Mouse (Mus musculus): ENCODE results near the gene Nsmf.

Gene Nsmf

DNA sequence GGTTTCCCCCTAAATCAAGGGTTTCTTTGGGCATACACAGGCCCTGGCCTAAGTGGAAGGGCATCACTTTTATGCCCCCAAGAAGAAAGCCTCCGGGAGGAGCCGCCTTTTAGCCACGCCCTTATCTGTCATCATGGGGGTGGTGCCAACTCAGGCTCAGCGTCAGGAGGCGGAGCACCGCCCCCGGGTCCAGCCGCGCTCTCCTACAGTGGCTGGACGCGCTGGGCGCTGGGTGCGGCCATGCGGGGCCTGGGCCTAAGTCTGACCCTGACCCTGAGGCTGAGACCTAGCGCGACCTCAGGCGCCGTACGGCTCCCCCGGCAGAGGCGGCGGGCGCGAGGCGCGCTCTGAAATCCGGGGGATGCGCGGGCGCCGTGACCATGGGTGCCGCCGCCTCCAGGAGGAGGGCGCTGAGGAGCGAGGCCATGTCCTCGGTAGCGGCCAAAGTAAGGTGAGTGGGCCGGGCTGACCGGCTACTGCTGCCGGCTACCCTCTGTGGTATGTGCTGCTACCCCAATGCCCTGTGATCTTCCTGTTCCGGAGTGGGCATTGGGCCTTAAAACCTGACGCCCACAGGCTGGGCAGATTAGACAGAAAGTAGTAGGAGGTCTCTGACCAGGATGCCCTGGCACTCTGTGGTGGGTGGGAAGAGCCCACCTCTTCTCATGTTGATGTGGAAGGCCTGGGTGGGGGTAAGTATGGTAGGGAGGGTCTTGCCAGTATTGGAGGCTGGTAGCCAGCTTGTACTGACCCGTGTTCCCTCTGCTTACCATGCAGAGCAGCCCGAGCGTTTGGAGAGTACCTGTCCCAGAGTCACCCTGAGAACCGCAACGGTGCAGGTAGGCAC lies at the start of gene Nsmf:
Nsmf (plus strand) TSS at position 135 of the 847 bp plus-strand sequence.
- in situ Hi-C loops (cut with MboI, MseI): no loop called here

DNA sequence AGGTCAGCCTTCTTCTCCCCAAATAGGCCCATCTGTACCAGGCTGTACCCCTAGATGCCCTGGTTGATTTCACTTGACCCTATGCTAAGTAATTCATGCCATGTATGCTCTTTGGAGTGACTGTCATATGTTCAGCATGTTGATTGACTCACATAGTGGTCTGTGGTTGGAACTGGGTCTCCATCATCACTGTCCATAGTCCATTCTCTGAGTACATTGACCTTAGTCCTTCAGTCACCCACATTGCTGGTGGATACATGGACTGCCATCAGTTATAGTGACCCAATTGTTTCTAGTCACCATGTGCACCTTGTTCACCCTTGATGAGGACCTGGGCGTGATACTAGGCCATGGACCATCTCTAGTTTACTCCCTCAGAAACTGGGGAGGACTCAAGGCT lies 47.4 kb upstream of the Nsmf start:
- in situ Hi-C loops (cut with MboI, MseI): no loop called here

DNA sequence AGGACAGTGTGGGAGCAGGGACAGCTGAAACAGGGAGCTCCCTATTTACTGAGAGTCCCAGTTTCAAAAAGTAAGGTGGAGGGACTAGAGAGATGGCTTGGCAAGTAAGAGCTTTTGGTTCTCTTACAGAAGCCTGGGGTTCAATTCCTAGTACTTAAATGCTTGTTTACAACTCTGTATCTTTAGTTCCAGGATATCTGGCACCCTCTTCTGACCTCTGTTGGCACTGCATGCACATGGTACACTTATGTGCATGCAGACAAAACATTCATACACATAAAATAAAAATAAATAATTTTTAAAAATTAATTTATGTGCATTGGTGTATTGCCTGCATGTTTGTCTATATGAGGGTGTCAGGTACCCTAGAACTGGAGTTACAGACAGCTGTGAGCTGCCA lies 45.9 kb upstream of the Nsmf start:
- in situ Hi-C loops (cut with MboI, MseI): no loop called here

DNA sequence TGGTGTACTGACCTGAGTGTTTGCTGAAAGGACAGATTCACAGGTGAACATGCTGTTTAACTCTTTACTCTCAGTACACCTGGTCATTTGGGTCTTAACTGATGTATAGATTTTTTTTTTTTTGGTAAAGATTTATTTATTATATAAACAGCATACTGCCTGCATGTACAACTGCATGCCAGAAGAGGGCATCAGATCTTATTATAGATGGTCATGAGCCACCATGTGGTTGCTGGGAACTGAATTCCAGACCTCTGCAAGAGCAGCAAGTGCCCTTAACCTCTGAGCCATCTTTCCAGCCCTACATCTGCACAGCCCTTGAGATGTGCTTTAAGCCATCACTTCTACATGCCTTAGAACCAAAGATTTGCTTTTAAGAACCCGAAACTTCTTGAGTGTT lies 31.5 kb upstream of the Nsmf start:
- in situ Hi-C loops (cut with MboI, MseI): no loop called here

DNA sequence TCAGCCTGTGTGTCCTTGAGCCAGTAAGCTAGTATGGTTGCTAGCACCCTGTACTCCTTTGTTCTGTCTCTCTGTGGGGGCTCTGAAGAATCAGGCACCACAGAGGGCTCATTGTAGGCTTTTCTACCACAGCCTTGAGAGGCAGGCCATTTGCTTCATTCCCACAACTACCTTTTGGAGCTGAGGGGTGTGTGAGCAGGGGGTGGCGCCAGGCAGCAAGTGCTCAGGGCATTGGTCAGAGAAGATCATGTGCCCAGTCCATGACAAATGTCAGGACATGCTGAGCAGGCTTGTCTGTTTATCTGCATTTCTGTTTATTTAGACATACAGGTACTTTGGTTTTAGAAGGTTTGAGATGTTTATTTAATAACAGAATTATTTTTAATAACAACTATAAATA lies 29.0 kb upstream of the Nsmf start:
- in situ Hi-C loops (cut with MboI, MseI): no loop called here

DNA sequence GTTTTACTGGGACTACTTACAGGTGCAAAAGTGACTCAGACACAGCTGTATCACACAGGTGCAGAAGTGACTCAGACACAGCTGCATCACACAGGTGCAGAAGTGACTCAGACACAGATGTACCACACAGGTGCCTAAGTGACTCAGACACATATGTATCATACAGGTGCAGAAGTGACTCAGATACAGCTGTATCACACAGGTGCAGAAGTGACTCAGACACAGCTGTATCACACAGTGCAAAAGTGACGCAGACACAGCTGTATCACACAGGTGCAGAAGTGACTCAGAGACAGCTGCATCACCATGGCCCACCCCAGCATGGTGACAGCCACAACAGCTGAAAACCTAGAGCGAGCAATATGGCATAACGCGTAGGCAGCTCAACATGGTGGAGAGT lies 19.2 kb upstream of the Nsmf start:
- in situ Hi-C loops (cut with MboI, MseI): no loop called here

DNA sequence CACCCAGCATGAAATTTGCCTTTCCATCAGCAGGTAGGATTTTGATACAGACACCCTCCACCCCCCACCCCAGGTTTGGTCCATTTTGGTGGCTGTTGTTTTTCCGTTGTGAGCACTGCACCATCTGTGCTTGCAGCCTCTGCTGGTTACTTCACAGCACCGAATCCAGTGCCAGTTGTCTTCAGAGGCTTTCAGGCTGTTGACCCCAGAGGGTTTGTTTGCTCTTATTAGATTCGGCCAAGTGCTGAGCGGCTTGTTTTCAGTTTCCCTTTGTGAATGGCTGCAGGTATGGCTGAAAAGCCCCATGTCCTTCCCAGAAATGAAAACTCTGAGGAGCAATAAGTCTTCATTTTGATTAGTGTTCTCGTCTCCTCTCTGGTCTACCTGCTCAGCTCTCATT lies 14.1 kb upstream of the Nsmf start:
- in situ Hi-C loops (cut with MboI, MseI): no loop called here

DNA sequence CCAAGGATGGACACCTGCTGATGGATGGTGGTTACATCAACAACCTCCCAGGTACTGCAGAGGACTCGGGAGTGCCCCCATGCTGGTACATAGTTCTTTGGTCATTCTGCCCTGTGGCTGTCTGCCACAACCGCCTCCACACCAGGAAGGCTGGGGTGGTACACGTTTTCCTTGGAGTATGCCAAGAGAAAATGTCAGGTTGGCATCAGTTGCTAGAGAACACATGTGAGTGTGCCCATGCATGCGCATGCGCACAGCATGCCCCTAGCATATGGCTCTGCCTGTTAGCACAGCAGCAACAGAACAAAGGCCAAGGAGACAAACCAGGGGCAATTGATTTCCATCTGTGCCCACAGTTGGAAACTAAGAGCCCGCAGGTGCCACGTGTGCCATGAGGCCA lies 3.2 kb upstream of the Nsmf start:
- in situ Hi-C loops (cut with MboI, MseI): no loop called here

DNA sequence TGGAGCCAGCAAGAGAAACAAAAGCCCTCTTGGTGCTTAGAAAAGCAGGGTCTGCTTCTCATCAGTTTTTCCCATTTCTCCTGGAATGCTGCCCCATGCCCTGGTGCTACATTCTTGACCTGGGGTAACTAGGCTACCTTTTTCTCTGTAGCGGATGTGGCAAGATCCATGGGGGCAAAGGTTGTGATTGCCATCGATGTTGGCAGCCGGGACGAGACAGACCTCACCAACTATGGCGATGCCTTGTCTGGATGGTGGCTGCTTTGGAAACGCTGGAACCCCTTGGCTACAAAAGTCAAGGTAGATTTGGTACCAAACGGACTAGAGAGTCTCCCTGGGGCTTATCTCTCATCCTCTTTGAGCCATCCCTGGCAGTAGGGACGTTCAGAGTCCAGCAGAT lies 2.7 kb upstream of the Nsmf start:
- in situ Hi-C loops (cut with MboI, MseI): no loop called here

DNA sequence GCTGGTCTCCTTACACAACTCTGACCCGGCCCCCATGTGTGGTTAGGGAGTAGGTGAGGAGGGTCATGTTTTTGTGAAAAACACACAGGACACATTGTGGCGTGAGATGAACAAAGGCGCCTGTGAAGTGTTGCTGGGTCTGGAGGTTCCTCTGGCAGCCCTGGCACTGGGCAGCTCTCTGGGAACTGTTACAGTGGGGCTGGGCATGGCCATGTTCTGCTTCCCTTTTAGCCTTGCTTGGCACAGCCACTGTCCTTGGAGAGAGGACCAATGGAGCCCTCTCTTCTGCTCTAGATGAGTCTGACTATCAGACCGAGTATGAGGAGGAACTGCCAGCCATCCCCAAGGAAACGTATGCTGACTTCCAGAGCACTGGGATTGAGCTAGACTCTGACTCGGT lies 1.1 kb upstream of the Nsmf start:
- in situ Hi-C loops (cut with MboI, MseI): no loop called here

DNA sequence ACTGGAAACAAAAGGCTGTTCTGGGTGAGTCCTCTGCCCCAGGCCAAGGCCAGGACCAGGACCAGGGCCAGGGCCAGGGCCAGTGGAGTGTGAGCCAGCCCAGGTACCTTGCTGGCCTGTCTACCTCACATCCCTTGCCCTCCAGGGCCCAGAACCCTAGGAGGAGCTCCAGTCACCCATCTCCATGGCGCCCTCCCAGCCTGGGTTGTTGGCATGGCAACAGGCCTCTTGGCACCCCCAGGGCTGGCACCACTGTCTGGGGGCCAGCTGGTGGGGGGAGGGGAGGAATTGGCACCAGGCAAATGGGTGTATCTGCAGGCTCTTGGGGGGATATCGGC lies 882 bp downstream of the Nsmf start:
- in situ Hi-C loops (cut with MboI, MseI): no loop called here

DNA sequence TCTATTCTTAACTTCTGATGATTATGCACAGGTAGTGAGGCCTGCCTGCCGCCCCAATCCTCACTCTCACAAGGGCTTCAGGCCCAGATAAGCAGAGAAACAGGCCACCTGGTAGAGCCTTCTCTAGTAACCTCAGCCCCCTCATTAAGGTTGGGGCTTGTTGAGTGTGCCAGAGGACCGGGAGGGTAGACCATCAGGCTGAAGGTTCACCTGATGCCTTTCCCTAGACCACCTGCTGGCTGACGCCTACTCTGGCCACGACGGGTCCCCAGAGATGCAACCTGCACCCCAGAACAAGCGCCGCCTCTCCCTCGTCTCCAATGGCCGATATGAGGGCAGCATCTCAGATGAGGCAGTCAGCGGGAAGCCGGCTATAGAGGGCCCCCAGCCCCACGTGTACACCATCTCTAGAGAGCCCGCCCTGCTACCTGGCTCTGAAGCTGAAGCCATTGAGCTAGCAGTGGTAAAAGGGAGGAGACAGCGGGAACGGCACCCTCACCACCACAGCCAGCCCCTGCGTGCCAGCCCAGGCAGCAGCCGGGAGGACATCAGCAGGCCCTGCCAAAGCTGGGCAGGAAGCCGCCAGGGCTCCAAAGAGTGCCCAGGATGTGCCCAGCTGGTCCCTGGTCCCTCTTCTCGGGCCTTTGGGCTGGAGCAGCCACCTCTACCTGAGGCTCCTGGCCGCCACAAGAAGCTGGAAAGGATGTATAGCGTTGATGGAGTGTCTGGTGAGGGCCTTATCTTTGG lies 1.4 kb downstream of the Nsmf start:
- in situ Hi-C loops (cut with MboI, MseI): no loop called here

DNA sequence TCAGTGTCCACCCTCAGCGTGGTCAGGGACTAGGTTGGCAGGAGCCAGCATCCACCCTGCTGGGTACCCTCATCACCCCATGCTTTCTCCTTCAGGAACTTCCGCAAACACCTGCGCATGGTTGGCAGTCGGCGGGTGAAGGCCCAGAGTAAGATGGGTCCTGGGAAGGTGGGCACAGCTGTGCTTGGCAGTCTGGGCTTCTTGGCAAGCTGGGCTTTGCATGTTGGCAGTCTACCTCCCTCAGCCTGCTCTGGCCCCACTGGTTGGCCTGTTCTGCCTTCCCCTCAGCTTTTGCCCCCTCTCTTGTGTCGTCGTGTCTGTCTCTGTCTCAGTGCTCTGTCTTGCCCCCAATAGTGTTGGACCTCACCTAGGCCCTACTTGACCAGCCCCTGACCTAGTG lies 4.8 kb downstream of the Nsmf start:
- in situ Hi-C loops (cut with MboI, MseI): no loop called here

DNA sequence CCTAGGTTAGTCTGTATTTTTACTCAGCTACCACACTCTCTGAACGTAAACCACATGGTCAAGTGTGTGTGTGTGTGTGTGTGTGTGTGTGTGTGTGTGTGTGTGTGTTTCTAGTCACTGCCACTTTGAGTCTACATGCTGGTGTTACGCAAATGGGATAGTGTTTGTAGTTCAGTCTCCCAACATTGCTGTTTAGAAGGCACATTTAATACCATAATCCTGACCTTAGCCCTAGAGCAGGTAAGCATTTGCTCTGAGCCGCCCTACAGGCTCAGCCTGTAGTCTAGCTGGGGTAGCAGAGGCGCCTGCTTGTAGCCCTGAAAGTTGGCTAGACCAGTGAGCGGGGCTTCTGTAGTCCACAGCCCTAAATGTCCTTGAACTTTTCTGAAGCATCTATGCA lies 9.4 kb downstream of the Nsmf start:
- in situ Hi-C loops (cut with MboI, MseI): no loop called here

DNA sequence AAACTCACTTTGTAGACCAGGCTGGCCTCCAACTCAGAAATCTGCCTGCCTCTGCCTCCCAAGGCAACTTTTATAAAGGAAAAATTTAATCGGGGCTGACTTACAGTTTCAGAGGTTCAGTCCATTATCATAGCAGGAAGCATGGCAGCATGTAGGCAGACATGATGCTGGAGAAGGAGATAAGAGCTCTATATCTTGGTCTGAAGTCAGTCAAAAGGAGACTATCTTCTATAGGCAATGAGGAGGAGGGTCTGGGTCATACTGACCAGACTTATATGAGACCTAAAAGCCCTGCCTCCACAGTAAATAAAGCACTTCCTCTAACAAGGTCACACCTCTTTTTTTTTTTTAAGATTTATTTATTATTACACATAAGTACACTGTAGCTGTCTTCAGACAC lies 10.1 kb downstream of the Nsmf start:
- in situ Hi-C loops (cut with MboI, MseI): no loop called here

DNA sequence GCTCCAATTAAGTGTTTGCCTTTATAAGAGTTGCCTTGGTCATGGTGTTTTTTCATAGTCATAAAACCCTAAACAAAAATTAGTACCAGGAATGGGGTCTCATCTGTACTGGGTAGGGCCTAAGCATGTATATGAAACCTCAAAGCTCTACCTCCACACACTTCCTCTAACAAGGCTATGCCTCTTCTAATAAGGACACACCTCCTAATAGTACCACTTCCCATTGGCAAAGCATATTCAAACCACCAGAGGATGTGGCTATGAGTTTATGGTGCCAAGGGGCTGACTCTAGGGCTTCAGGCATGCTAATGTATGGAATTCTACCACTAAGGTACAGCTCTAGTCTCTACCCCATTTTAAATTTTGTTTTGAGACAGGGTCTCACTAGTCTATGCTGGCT lies 11.4 kb downstream of the Nsmf start:
- in situ Hi-C loops (cut with MboI, MseI): no loop called here

DNA sequence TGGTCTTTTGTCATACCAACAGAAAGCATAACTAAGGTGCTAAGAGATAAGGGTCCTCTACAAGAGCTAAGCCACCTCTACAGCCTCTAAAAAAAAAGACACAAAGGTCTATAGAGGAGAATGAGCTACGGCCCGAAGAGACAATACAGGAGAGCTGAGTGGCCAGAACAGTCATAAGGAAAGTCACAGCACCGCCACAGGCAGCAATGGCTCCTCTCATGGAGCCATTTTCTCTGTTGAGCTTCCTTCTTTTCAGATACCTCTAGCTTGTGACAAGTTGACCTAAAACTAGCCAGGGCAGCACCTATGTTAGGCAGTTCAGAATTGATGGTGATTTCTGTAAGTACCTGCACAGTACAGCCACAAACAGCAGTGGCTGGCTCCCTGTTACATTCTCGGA lies 12.4 kb downstream of the Nsmf start:
- in situ Hi-C loops (cut with MboI, MseI): no loop called here

DNA sequence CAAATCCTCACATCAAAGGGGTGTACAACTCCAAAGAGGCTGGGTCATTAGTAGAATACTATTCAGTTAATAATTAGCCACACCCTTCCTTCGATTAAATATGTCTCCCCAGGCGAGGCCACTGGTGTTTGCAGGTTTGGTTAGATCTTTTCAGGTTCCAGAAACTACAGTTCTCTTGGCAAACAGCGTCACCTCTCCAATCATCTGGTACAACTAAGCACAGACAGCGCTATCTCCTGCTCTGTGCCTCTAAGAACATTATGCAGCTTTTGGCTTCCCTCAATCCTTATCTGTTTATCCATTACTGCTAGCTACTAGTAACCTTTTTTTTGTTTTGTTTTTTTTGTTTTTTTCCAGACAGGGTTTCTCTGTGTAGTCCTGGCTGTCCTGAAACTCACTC lies 15.4 kb downstream of the Nsmf start:
- in situ Hi-C loops (cut with MboI, MseI): no loop called here

DNA sequence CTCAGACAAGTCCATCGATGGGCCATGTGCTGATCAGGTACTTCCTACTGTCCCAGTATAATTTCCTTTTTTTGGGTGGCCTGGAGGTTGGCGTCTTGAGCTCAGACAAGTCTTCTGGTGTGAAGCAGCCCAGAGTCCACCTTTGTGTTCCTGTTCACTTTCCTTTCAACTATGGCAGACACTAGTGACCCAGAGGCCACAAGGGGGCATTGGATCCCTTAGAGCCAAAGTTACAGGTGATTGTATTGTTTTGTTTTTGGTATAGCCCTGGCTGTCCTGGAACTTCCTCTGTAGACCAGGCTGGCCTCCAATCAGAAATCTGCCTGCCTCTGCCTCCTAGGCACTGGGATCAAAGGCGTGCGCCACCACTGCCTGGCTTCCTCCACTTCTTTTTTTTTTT lies 18.2 kb downstream of the Nsmf start:
- in situ Hi-C loops (cut with MboI, MseI): no loop called here

DNA sequence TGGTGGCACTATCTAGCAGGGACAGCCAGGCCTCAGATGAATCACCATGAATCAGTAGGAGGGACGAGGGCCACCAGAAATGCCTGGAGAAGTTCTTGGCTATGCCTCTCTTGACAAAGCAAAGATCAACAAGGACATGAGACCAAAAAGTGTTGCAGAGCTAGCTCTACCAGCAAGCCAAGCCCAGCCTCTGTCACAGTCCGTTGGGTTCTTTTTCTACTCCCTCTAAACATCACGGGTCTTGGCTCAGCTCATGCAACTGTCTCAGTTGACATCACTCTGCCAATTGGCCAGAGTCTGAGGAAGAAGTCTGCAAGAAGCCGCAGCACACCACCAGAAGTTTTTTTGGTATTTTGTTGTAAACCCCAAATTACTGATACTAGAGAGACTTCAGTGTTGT lies 21.4 kb downstream of the Nsmf start:
- in situ Hi-C loops (cut with MboI, MseI): no loop called here

DNA sequence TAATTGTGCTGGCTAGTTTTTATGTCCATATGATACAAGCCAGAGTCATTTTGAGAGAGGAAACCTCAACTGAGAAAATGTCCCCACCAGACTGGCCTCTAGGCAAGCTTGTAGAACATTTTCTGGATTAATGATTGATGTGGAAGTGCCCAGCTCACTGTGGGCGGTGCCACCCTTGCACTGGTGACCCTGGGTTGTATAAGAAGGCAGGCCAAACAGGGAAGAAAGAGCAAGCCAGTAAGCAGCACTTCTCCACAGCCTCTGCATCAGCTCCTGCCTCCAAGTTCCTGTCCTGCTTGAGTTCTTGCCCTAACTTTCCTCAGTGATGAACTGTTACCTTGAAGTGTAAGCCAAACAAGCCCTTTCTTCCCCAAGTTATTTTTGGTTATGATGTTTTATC lies 24.8 kb downstream of the Nsmf start:
- in situ Hi-C loops (cut with MboI, MseI): no loop called here

DNA sequence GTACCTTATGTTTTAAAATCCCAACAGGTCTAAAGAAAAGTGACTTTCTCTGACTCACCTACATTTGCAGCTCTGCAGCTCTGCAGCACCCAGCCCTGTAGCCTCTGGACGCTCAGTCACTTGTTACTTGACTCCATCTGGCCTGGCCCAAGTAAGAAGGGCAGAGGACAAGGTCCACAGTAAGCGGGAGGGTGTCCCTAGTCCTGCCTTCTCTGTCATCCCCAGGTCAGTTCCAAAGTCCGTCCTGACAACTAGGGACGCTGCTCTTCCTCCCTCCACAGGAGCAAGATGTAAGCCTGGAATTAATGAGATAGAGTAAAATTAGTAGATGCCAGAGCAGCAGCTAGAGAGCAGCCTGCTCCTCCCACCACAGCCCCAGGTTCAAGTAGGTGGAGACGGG lies 25.9 kb downstream of the Nsmf start, which contains the start of gene Entpd8:
Entpd8 (plus strand) TSS at position 229 of the 400 bp plus-strand sequence.
- in situ Hi-C loops (cut with MboI, MseI): no loop called here

DNA sequence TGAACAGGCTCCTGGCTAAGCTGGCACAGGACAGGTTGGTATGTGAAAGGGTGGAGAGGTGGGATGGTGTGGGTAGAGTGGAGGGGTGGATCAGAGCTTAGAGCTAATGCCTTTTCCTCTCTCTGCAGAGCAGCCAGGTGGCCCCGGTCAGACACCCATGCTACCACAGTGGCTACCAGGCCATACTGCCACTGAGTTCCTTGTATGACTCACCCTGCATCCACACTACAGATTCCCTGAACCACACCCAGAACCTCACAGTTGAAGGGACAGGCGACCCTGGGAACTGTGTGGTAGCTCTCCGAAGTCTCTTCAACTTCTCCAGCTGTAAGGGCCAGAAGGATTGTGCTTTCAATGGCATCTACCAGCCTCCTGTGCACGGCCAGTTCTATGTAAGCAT lies 29.5 kb downstream of the Nsmf start:
- in situ Hi-C loops (cut with MboI, MseI): no loop called here

Data from regulatory T cell (primary cell).